Mouse (Mus musculus) frontal cortex, postnatal 14 days (tissue): ENCODE data around the gene Aadacl3.

Experiments
- DNase-seq, 2 experiments: peaks; one replicate each; pipeline ENCODE4 v3.0.0; 2022; ENCODE audit warnings: low spot score in 2 of 2

The Aadacl3 gene

DNA sequence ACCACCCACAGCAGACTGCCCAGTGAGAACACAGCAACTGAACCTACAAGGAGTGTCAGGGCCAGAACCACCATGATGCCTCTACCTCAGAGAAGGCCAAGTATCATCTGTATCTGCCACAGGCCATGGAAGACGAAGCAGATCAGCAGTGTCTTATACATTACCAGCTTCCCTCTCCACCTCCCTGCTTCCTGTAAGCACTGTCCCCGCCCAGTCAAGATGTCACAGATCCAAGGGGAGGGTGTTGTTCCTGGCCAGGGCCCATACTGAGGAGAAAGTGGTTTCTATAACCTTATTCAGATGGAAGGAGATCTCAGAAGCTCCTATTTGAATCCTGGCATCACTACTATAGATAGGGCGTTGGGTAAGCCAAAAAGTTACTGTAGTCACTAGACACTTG lies at the start of gene Aadacl3:
Gene Aadacl3, minus strand, starts transcription at position 101 of the 400 bp plus-strand sequence.
- no peak for DNase-seq

- no peak for DNase-seq
Observed at GRCm38 (mm10) chr4:144506518-144506917, 43.0 kb upstream of the Aadacl3 start.

DNA sequence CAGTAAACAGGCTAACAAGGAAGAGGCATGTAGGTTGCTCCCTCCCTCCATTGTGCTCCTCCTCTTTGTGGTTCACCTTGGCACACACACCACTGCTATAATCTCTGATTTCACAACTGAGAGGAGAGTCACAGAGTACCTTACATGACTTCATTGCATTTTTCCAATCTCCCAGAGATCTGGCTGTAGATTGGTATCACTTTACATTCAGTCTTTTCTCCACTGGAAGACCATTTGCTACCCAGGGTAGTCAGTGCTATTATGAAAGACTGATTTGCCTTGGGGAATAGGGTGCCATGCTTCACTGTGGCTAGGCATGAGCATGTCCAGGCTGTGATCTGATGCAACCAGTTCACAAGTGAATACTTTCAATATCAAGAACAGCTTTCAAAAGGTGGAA lies 29.8 kb upstream of the Aadacl3 start:
- DNase-seq = no peak

DNA sequence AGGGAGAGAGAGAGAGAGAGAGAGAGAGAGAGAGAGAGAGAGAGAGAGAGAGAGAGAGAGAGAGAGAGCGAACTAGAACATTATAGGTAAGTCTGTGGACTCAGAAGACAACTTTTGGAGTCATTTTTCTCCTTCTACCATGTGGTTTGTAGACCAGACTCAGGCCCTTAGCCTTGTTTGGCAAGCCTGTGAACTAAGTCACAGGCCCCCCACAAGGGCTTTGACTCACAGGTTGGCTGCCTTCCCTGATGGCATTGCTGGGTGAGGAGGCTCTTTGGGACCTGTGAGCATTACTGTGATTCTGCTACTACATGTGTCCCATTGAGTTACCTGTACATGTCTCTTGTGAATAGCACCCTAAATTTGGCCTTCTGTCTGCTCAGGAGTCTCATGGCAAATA lies 4.5 kb upstream of the Aadacl3 start:
- no peak for DNase-seq

- no peak for DNase-seq
Observed at GRCm38 (mm10) chr4:144465206-144465605, 1.6 kb upstream of the Aadacl3 start.

DNA sequence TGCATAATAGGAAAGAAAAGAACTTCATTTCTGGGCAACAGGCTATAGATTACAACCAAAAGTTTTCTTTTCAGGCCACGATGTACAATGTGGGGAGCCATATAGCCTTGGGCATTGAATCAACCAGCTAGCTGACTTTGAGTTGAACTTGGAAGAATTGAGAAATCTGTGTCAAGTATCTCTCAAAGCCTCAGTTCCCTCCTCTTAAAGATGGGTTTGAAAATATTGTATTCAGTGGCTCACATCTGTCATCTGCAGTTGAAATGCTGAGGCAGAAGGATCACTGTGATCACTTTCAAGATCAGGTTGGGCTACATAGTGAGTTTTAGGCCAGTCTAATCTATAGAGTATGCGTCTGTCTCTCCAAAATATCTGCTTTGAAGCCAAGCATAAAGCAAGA lies 10.3 kb downstream of the Aadacl3 start, which contains the start of gene Gm9944:
Gene Gm9944, minus strand, starts transcription at position 101 of the 400 bp plus-strand sequence.
- no peak for DNase-seq

DNA sequence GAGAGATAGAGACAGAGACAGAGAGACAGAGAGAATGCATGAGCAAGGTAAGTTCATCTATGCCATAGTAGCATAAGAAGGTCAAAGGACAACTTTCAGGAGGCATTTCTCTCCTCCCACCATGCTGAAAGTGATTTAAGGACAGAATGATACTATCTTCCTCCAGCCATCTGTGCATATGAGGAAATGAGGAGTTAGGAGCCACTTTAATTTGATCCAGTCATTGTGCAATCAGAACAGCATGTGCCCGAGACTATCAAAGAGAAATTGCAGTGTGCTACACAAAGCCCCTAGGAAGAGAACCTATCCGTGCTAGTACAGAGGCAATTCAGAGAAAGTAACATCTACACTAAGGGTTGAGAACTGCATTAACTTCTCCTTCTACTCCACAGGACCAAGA lies 15.0 kb downstream of the Aadacl3 start:
- no peak for DNase-seq

GRCm38 (mm10) chr4:144441582-144441981 lies 22.0 kb downstream of the Aadacl3 start:
- DNase-seq = no peak

- no peak for DNase-seq
Observed at GRCm38 (mm10) chr4:144441095-144441494, 22.5 kb downstream of the Aadacl3 start.

DNA sequence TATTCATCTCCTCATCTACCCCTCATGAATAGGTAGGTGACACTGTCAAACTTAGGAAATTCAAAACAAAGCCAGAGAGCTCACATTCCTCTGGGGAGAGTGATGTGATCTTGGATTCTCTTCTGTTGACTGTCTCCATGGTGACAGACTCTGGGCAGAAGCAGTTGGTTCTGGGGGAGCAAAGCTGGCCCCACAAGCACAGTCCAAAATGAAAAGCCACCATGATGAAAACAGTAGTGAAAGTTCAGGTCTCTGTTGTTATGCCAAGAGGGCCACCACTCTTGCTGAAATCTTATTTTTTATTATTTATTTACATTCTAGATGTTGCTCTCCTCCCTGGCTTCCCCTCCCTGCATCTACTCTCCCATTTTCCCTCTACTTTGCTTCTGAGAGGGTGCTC lies 24.9 kb downstream of the Aadacl3 start, which contains the start of gene 1700012P22Rik:
Gene 1700012P22Rik, minus strand, starts transcription at position 101 of the 400 bp plus-strand sequence.
- no peak for DNase-seq

GRCm38 (mm10) chr4:144433216-144433615 lies 30.3 kb downstream of the Aadacl3 start:
- DNase-seq = no peak

GRCm38 (mm10) chr4:144430723-144431122 lies 32.8 kb downstream of the Aadacl3 start:
- DNase-seq = no peak

GRCm38 (mm10) chr4:144428868-144429267 lies 34.7 kb downstream of the Aadacl3 start:
- no peak for DNase-seq

DNA sequence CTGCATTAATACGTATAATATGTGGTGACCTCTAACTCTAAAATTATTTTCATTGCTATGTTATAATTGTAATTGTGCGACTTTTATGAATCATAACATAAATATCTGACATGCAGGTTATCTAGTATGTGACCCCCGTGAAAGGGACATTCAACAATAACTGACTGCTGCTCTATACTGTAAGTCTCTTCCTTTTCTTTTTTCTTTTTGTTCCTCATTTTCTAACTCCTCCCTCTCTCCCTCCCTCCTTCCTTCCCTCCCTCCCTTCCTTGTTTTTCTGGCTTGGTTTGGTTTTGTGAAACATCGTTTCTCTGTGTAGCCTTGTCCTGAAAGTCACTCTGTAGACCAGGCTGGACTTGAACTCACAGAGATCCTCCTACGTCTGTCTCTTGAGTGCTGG lies 39.0 kb downstream of the Aadacl3 start:
- DNase-seq = no peak

DNA sequence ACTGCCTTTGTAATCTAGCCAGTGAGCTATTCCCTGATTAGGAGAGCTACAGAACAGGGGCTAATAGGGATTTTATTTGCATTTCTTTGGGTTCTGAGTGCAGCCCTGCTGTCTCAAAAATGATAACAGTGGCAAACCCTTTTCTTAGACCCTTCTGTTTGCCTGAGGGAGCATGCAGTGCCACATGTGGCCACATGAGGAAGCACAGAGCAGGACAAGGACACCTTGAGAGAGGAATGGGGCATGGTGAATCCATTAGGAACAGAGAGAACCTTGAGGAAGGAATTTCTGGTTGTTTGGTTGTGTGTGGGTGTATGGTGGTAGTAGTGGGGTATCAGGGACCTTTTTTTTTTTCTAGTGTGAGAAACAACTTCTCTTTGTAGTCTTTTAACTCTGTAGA lies 42.9 kb downstream of the Aadacl3 start:
- DNase-seq = no peak

- DNase-seq = no peak
Observed at GRCm38 (mm10) chr4:144408290-144408689, 55.3 kb downstream of the Aadacl3 start, which contains the start of gene Pramef12. Pramef12 (minus strand) TSS chr4:144408464.

GRCm38 (mm10) chr4:144406261-144406660 lies 57.3 kb downstream of the Aadacl3 start:
- DNase-seq = no peak

DNA sequence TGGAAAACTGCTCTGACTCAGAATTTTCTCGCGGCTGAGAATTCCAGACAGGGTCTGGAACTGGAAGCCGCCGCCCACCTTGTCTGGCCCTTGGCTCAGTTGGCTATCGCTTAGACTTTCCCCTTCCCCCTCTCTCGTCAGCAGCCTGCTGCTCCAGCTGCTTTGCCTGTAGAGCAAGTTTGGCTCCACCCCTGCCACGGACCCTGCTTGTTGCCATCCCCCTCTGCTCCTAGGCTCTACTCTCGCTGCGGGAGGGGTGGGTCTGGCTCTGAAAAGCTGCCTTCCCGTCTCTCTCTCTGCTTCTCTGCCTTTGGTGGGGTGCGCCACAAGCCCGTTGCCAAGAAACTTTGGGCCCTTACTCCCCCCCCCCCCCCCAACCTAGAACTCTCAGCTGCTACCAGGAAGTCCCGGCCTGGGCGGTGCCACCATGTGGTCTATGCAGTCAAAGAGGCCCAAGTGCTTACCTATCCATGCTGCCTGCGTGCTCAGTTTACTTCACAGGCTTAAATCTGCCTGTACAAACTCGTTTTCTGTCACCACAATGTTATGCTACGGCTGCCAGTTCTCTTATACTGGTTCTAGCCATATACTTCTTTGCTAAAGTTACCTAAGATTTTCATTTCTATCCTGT lies 59.0 kb downstream of the Aadacl3 start:
- DNase-seq = no peak
